Mouse (Mus musculus): ENCODE data around the gene Spib. TPM values are rescaled to one million over a fixed set of nuclear protein-coding genes. Genes with fewer than 3 reads are reported as not detected.

The Spib gene
- polyA plus RNA-seq, 1 experiment from 2014 or later = not detected

GRCm38 (mm10) chr7:44564486-44564885, 32.6 kb upstream of the Spib start:
- Histone ChIP-seq H3K4me1 (ENCODE audit: control insufficient read depth, insufficient read depth, low read length) (no peaks in the 10 kb centered on the region), H3K36me3 (ENCODE audit: control insufficient read depth, insufficient read depth, low read length) (no peaks in the 10 kb centered on the region), H3K4me3 (replicated peaks; ENCODE audit: low read depth, low read length) (no peak overlapping the region), H3K9me3 (ENCODE audit: control insufficient read depth, low read length) (no peaks in the 10 kb centered on the region), H3K27me3 (ENCODE audit: control insufficient read depth, insufficient read depth, low read length) (no peaks in the 10 kb centered on the region), H3K4me2 (ENCODE audit: low read length) (no peak overlapping the region), H3K27ac (replicated peaks; ENCODE audit: low read depth, low read length) (no peak overlapping the region), H3K9ac (replicated peaks; ENCODE audit: low read length) (no peak overlapping the region)
- ATAC-seq (ENCODE audit: low FRiP score, low TSS enrichment) = no peak
- DNase-seq = no peak
- WGBS = 82% methylated on average over 10 of the region's 10 CpGs

DNA sequence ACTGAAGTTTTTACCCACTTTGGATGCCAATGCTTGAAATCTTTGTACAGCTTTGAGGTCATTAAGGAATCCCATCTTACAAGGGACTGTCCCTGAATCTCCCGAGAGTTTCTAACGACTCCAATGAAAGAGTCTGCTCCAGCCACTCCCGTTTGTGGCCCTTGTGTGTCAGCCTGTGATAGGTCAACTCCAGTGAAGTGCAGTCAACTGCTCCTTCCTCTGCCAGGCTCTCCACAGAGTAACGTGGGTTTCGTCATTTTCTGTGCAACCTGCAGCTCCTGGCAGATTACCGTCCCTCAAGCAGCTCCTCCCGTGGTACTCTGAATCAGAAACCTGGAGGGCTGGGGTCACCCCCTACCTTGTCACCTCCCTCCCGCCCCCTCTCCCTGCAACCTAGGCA, 31.4 kb upstream of the Spib start:
- Histone ChIP-seq H3K9ac (replicated peaks; ENCODE audit: low read length) (no peak overlapping the region), H3K4me2 (ENCODE audit: low read length) (no peak overlapping the region), H3K27me3 (ENCODE audit: control insufficient read depth, insufficient read depth, low read length) (no peaks in the 10 kb centered on the region), H3K9me3 (ENCODE audit: control insufficient read depth, low read length) (no peaks in the 10 kb centered on the region), H3K27ac (replicated peaks; ENCODE audit: low read depth, low read length) (no peak overlapping the region), H3K4me3 (replicated peaks; ENCODE audit: low read depth, low read length) (no peak overlapping the region), H3K36me3 (ENCODE audit: control insufficient read depth, insufficient read depth, low read length) (no peaks in the 10 kb centered on the region), H3K4me1 (ENCODE audit: control insufficient read depth, insufficient read depth, low read length) (no peaks in the 10 kb centered on the region)
- DNase-seq = no peak
- WGBS = 51% methylated on average over 8 of the region's 8 CpGs
- no peak for ATAC-seq (ENCODE audit: low FRiP score, low TSS enrichment)

GRCm38 (mm10) chr7:44560435-44561400, 28.8 kb upstream of the Spib start:
- Histone ChIP-seq H3K4me3 (replicated peaks; ENCODE audit: low read depth, low read length) (no peak overlapping the region), H3K27me3 (ENCODE audit: control insufficient read depth, insufficient read depth, low read length) (no peaks in the 10 kb centered on the region; the same call in 1 of the 2 replicates), H3K36me3 (ENCODE audit: control insufficient read depth, insufficient read depth, low read length) (no peaks in the 10 kb centered on the region), H3K9ac (replicated peaks; ENCODE audit: low read length) (no peak overlapping the region), H3K4me2 (ENCODE audit: low read length) (no peak overlapping the region), H3K27ac (replicated peaks; ENCODE audit: low read depth, low read length) (no peak overlapping the region), H3K4me1 (ENCODE audit: control insufficient read depth, insufficient read depth, low read length) (no peaks in the 10 kb centered on the region), H3K9me3 (ENCODE audit: control insufficient read depth, low read length) (no peaks in the 10 kb centered on the region)
- WGBS = 54% methylated on average over 18 of the region's 18 CpGs
- 0 out of 2 replicates have a peak, but pooled peaks have one; percentile 48 for ATAC-seq (ENCODE audit: low FRiP score, low TSS enrichment)
- DNase-seq = peak; percentile 94

DNA sequence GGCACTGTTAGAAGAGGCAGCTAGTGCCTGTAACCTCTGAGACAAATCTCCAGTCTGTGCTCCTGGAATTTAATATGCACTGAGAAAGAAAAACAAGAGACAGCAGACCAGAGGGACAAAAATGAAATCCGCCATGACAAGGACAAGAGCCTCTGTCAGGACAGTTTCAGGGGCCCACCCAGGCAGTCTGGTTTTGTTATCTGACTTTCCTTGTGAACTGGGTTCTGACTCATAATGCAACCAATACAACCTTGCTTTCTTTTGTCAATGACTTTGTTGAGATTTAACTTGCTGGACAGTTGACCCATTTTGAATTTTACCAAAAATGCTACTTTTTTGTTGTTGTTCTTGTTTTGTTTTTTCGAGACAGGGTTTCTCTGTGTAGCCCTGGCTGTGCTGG, 25.8 kb upstream of the Spib start:
- no peak overlapping the region for H3K9ac ChIP-seq (replicated peaks; ENCODE audit: low read length)
- DNase-seq (no peak), ATAC-seq (ENCODE audit: low FRiP score, low TSS enrichment) (no peak)
- no peak overlapping the region for H3K27ac ChIP-seq (replicated peaks; ENCODE audit: low read depth, low read length)
- H3K4me2 ChIP-seq (ENCODE audit: low read length) = no peak overlapping the region
- peaks cover 7% of the 10 kb centered on the region; the same call in 1 of the 2 replicates for H3K4me1 ChIP-seq (ENCODE audit: control insufficient read depth, insufficient read depth, low read length)
- H3K9me3 ChIP-seq (ENCODE audit: control insufficient read depth, low read length) = no peaks in the 10 kb centered on the region
- no peaks in the 10 kb centered on the region for H3K36me3 ChIP-seq (ENCODE audit: control insufficient read depth, insufficient read depth, low read length)
- 67% methylated on average over 2 of the region's 2 CpGs for WGBS
- H3K4me3 ChIP-seq (replicated peaks; ENCODE audit: low read depth, low read length) = no peak overlapping the region
- H3K27me3 ChIP-seq (ENCODE audit: control insufficient read depth, insufficient read depth, low read length) = no peaks in the 10 kb centered on the region; the same call in 1 of the 2 replicates

- H3K27me3 ChIP-seq (ENCODE audit: control insufficient read depth, insufficient read depth, low read length) = no peaks in the 10 kb centered on the region; the same call in 1 of the 2 replicates
- ATAC-seq (ENCODE audit: low FRiP score, low TSS enrichment) (peak; percentile 84), DNase-seq (peak; percentile 98)
- peak within 1 kb of the TSS; percentile 83 for H3K27ac ChIP-seq (replicated peaks; ENCODE audit: low read depth, low read length)
- H3K36me3 ChIP-seq (ENCODE audit: control insufficient read depth, insufficient read depth, low read length) = peaks cover 28% of the 10 kb centered on the region
- peaks cover 8% of the 10 kb centered on the region; the same call in 1 of the 2 replicates for H3K4me1 ChIP-seq (ENCODE audit: control insufficient read depth, insufficient read depth, low read length)
- peak within 1 kb of the TSS; percentile 80 for H3K4me3 ChIP-seq (replicated peaks; ENCODE audit: low read depth, low read length)
- peak within 1 kb of the TSS; percentile 39; the same call in 1 of the 2 replicates for H3K9ac ChIP-seq (replicated peaks; ENCODE audit: low read length)
- H3K4me2 ChIP-seq (ENCODE audit: low read length) = peak within 1 kb of the TSS; percentile 78
- under 1% methylated on average over 22 of the region's 22 CpGs for WGBS
- H3K9me3 ChIP-seq (ENCODE audit: control insufficient read depth, low read length) = no peaks in the 10 kb centered on the region
These were observed 22.0 kb upstream of the Spib start, which contains the start of gene Nr1h2 for GRCm38 (mm10) chr7:44553826-44554225. TSS of gene Nr1h2 (minus strand) at chr7:44553951.

GRCm38 (mm10) chr7:44553196-44553764, 21.4 kb upstream of the Spib start:
- peak overlapping the region; percentile 39; the same call in 1 of the 2 replicates for H3K9ac ChIP-seq (replicated peaks; ENCODE audit: low read length)
- H3K9me3 ChIP-seq (ENCODE audit: control insufficient read depth, low read length) = no peaks in the 10 kb centered on the region
- peak overlapping the region; percentile 80 for H3K4me3 ChIP-seq (replicated peaks; ENCODE audit: low read depth, low read length)
- ATAC-seq (ENCODE audit: low FRiP score, low TSS enrichment) = peak; percentile 76
- WGBS = 1% methylated on average over 31 of the region's 32 CpGs
- H3K4me1 ChIP-seq (ENCODE audit: control insufficient read depth, insufficient read depth, low read length) = peaks cover 8% of the 10 kb centered on the region; the same call in 1 of the 2 replicates
- H3K36me3 ChIP-seq (ENCODE audit: control insufficient read depth, insufficient read depth, low read length) = peaks cover 28% of the 10 kb centered on the region
- no peaks in the 10 kb centered on the region; the same call in 1 of the 2 replicates for H3K27me3 ChIP-seq (ENCODE audit: control insufficient read depth, insufficient read depth, low read length)
- peak; percentile 86 for DNase-seq
- peak overlapping the region; percentile 83 for H3K27ac ChIP-seq (replicated peaks; ENCODE audit: low read depth, low read length)
- H3K4me2 ChIP-seq (ENCODE audit: low read length) = peak overlapping the region; percentile 78

DNA sequence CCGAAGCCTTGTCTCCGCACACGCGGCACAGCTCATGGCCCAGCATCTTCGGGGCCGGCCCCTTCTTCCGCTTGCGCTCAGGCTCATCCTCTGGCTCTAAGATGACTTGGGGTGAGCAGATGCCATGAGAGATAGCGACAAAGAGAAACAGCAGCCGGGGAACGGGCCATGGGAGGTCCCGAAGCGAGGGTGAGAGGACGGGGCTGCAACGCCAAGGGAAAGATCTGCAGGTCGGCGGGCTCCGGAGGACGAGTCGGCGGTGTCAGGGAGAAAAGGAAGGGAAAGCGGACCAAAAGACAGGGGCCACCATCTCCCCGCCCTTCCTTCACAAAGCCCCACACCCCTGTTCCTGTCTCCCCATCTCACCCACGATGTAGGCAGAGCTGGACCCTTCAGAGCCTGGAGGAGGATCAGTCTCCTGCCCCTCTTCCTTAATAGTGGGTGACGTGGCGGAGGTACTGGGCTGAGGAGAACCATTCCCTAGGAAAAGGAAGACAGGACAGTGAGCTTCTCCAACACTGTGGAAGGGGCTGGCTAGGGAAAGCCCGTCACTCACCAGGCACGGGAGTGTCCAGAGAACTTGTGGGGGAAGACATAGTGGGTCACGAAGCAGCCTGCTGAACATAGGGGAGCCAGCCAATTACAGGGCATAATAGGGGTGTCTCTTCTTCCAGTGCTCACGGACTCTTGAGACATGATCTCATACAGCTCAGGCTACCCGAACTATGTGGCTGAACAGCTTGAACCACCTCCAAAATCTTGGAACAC, 20.5 kb upstream of the Spib start:
- 86% methylated on average over 28 of the region's 31 CpGs for WGBS
- no peak overlapping the region for H3K27ac ChIP-seq (replicated peaks; ENCODE audit: low read depth, low read length)
- no peak for DNase-seq

DNA sequence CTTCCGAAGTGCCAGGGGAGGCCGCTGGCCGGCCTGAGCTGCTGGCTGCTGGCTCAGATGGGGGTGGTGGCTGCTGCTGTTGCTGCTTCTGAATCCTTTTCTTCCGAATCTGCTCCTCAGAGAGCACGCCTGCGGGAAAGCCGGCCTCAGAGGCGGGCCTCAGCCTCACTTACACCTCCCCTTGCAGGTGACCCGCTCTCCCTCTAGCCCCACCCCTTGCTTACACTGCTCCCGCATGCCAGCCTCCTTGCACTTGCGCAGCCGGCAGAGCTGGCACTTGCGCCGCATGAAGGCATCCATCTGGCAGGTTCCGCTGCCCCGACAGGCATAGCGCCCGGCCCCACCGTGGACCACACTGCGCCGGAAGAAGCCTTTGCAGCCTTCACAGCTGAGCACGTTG, 19.9 kb upstream of the Spib start:
- ATAC-seq (ENCODE audit: low FRiP score, low TSS enrichment) (no peak), DNase-seq (no peak)
- no peak overlapping the region for H3K4me2 ChIP-seq (ENCODE audit: low read length)
- no peak overlapping the region for H3K4me3 ChIP-seq (replicated peaks; ENCODE audit: low read depth, low read length)
- H3K36me3 ChIP-seq (ENCODE audit: control insufficient read depth, insufficient read depth, low read length) = peaks cover 28% of the 10 kb centered on the region
- WGBS = 88% methylated on average over 22 of the region's 22 CpGs
- H3K27me3 ChIP-seq (ENCODE audit: control insufficient read depth, insufficient read depth, low read length) = no peaks in the 10 kb centered on the region; the same call in 1 of the 2 replicates
- peaks cover 16% of the 10 kb centered on the region for H3K4me1 ChIP-seq (ENCODE audit: control insufficient read depth, insufficient read depth, low read length)
- no peak overlapping the region for H3K9ac ChIP-seq (replicated peaks; ENCODE audit: low read length)
- H3K9me3 ChIP-seq (ENCODE audit: control insufficient read depth, low read length) = no peaks in the 10 kb centered on the region
- no peak overlapping the region for H3K27ac ChIP-seq (replicated peaks; ENCODE audit: low read depth, low read length)

More for the DNA sequence above, 20.5 kb upstream of the Spib start:
- Histone ChIP-seq H3K27me3 (ENCODE audit: control insufficient read depth, insufficient read depth, low read length) (no peaks in the 10 kb centered on the region; the same call in 1 of the 2 replicates), H3K4me2 (ENCODE audit: low read length) (peak overlapping the region; percentile 78), H3K4me1 (ENCODE audit: control insufficient read depth, insufficient read depth, low read length) (peaks cover 16% of the 10 kb centered on the region), H3K36me3 (ENCODE audit: control insufficient read depth, insufficient read depth, low read length) (peaks cover 28% of the 10 kb centered on the region), H3K9me3 (ENCODE audit: control insufficient read depth, low read length) (no peaks in the 10 kb centered on the region), H3K4me3 (replicated peaks; ENCODE audit: low read depth, low read length) (peak overlapping the region; percentile 80), H3K9ac (replicated peaks; ENCODE audit: low read length) (no peak overlapping the region)
- no peak for ATAC-seq (ENCODE audit: low FRiP score, low TSS enrichment)
